Mouse (Mus musculus): ENCODE results near the gene Rnf145.

GRCm38 (mm10) chr11:44593016-44593415 lies 74.3 kb downstream of the Rnf145 start:
- no peak for TF ChIP-seq CTCF (IDR thresholded peaks at IDR 0.05; ENCODE audit: low read depth)
- no peak for TF ChIP-seq EP300 (IDR thresholded peaks at IDR 0.05; ENCODE audit: low read depth)

Measured in heart, postnatal 0 days (tissue).